Mouse (Mus musculus) liver, adult 2 months (tissue): ENCODE results near the gene Cd300lg.

Source experiments
- CTCF ChIP-seq: fragments of 200-500 bp; IDR thresholded peaks from 2 replicates; pipeline ENCODE4 v1.5.1; 2011; ENCODE audit warnings: low read depth, low read length, control low read depth
- POLR2A ChIP-seq: fragments of 200-500 bp; IDR thresholded peaks from 2 replicates; pipeline ENCODE4 v1.6.1; 2011; ENCODE audit warnings: low read length, control low read depth; ENCODE audit not compliant: insufficient read depth; ENCODE audit errors: extremely low read depth

- no peak for TF ChIP-seq POLR2A
- TF ChIP-seq CTCF = no peak
These were observed 31.4 kb downstream of the Cd300lg start for GRCm38 (mm10) chr11:102072729-102073128.
